Mouse (Mus musculus): ENCODE measurements around the gene Gm3327. TPM values are rescaled to one million over a fixed set of nuclear protein-coding genes. Genes with fewer than 3 reads are reported as not detected.
"Not testable (repeated sequence)": the region's sequence is repeated elsewhere in the genome, so short reads cannot be mapped to it uniquely, and the experiment has no call there.

The Gm3327 gene
- not detected in 2 replicates for polyA plus RNA-seq (2012; ENCODE audit: insufficient read depth, insufficient read length, missing spikeins)

GRCm38 (mm10) chr14:44123551-44123950 is at the start of gene Gm3327:
Gene Gm3327 (plus strand): TSS chr14:44123851.
- not testable (repeated sequence) for H3K4me1 ChIP-seq (ENCODE audit: control insufficient read depth, insufficient read depth, insufficient read length, low read length); H3K4me3 ChIP-seq (ENCODE audit: insufficient read depth, low read depth, low read length); H3K27ac ChIP-seq (replicated peaks; ENCODE audit: low read depth, low read length)

GRCm38 (mm10) chr14:44077785-44078341 is 45.8 kb upstream of the Gm3327 start:
- H3K4me1 ChIP-seq (ENCODE audit: control insufficient read depth, insufficient read depth, insufficient read length, low read length); H3K4me3 ChIP-seq (ENCODE audit: insufficient read depth, low read depth, low read length); H3K27ac ChIP-seq (replicated peaks; ENCODE audit: low read depth, low read length): not testable (repeated sequence)

- H3K4me1 ChIP-seq (ENCODE audit: control insufficient read depth, insufficient read depth, insufficient read length, low read length); H3K4me3 ChIP-seq (ENCODE audit: insufficient read depth, low read depth, low read length); H3K27ac ChIP-seq (replicated peaks; ENCODE audit: low read depth, low read length): not testable (repeated sequence)
Measured at GRCm38 (mm10) chr14:44086588-44086987, 37.1 kb upstream of the Gm3327 start.

DNA sequence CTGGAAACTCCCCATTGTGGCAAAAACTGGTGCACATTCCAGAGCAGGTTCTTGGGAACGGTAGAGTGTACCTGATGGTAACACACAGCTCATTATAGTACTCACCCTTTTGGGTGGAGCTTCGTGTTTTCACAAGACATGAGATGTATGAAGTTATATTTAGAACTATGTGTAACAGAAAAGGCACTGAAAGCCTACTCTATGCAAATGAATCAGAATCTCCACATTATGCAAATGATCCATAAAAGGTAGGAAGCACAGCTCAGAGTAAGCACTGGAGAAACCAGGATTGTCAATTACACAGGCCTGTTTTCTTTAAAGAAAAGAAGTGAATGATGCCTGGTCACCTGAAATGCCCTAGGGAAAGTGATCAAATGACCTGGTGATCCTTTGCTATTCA is 36.1 kb upstream of the Gm3327 start:
- not testable (repeated sequence) for H3K4me1 ChIP-seq (ENCODE audit: control insufficient read depth, insufficient read depth, insufficient read length, low read length); H3K27ac ChIP-seq (replicated peaks; ENCODE audit: low read depth, low read length); H3K4me3 ChIP-seq (ENCODE audit: insufficient read depth, low read depth, low read length)

DNA sequence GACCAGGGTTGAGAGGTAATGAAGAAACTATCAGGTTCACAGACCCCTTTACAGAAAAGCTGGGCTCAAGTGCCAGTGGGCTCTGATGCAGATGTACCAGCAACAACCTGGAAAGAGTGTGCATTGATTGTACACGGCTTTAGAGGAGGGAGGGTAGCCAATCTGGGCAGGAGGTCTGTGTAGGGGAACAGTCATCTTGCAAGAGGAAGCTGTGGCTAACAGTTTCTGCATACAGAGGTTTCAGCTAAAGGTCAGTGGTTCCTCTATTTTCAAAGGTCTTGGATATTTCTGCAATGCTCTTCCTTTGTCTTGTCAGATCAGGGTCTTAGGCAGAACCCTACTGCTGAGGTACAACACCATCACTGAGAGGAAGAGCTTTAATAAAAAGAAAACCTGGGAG is 32.1 kb upstream of the Gm3327 start:
- H3K27ac ChIP-seq (replicated peaks; ENCODE audit: low read depth, low read length); H3K4me3 ChIP-seq (ENCODE audit: insufficient read depth, low read depth, low read length); H3K4me1 ChIP-seq (ENCODE audit: control insufficient read depth, insufficient read depth, insufficient read length, low read length): not testable (repeated sequence)

DNA sequence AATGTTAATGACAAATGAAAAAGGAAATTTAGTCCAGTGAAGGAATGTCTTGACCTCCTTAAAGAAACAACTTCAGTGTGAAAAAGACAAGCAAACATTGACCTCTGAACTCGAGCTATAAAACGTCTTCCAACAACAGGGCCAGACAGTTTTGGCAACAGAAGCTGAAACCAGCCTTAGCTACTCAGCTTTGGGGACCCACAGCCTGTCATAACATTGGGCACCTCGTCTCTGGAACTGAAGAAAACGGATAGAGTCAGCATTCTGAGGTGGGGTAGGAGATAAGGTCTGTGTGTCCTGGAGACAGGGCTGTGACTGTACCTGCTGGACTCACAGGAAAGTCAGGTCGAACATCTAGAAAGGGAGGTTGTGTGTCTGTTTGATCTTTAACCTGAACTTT is 29.2 kb upstream of the Gm3327 start:
- H3K4me1 ChIP-seq (ENCODE audit: control insufficient read depth, insufficient read depth, insufficient read length, low read length); H3K27ac ChIP-seq (replicated peaks; ENCODE audit: low read depth, low read length); H3K4me3 ChIP-seq (ENCODE audit: insufficient read depth, low read depth, low read length): not testable (repeated sequence)

DNA sequence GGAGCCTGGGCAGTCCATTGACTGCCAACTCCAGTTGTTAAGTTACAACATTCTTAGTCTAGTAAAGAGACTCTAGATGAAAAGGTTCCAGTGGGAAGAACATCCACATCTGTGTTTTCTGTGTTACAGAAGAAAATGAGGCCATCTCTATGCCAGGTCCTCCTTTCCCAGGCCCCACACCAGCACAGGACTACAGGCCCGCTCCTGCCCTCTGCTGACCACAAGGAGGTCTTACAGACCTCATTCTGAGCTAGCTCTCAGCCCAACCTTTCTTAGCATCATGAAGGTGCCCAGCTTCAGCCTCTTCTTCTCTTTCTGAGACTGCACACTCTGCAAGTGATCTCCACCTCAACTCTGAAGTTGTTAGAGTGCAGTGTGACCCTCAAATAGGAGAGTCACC is 23.6 kb upstream of the Gm3327 start:
- H3K4me1 ChIP-seq (ENCODE audit: control insufficient read depth, insufficient read depth, insufficient read length, low read length); H3K27ac ChIP-seq (replicated peaks; ENCODE audit: low read depth, low read length); H3K4me3 ChIP-seq (ENCODE audit: insufficient read depth, low read depth, low read length): not testable (repeated sequence)

- H3K27ac ChIP-seq (replicated peaks; ENCODE audit: low read depth, low read length); H3K4me3 ChIP-seq (ENCODE audit: insufficient read depth, low read depth, low read length); H3K4me1 ChIP-seq (ENCODE audit: control insufficient read depth, insufficient read depth, insufficient read length, low read length): not testable (repeated sequence)
Measured at GRCm38 (mm10) chr14:44102354-44102753, 21.3 kb upstream of the Gm3327 start, which contains the start of gene Ear2. Gene Ear2 (plus strand): TSS chr14:44102654.

DNA sequence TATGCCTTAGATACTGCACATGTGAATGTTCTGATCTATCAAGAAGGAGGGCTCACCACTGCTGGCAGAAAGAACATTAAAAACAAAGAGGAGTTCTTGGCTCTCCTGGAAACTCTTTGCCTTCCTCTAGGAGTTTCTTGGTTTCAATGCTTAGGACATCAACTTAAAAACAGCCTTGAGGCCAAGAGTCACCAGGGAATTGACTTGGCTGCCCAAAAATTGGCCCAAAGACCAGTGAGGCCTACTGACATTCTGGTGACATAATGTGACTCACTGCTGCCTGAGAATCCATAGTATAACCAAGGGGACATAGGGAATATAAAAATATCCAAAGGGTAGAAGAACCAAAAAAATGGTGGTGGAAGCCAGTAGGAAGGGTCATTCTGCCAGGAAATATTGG is 12.7 kb upstream of the Gm3327 start:
- no peaks in the 10 kb centered on the region for H3K4me1 ChIP-seq (ENCODE audit: control insufficient read depth, insufficient read depth, insufficient read length, low read length)
- no peak overlapping the region for H3K27ac ChIP-seq (replicated peaks; ENCODE audit: low read depth, low read length)
- H3K4me3 ChIP-seq (ENCODE audit: insufficient read depth, low read depth, low read length), result no peak overlapping the region

Other genes starting within 250 kb of the Gm3327 start
- not detected in 2 replicates for gene Ear1, start 248.3 kb upstream of the Gm3327 start, polyA plus RNA-seq (2012; ENCODE audit: insufficient read depth, insufficient read length, missing spikeins)
- gene Ear10, start 200.3 kb upstream of the Gm3327 start, polyA plus RNA-seq (2012; ENCODE audit: insufficient read depth, insufficient read length, missing spikeins), result not detected in 2 replicates
- gene Gm8113, start 198.5 kb upstream of the Gm3327 start, polyA plus RNA-seq (2012; ENCODE audit: insufficient read depth, insufficient read length, missing spikeins), result not detected in 2 replicates
- gene Ang5, start 166.8 kb upstream of the Gm3327 start, polyA plus RNA-seq (2012; ENCODE audit: insufficient read depth, insufficient read length, missing spikeins), result not detected in 2 replicates
- gene Ang6, start 121.6 kb upstream of the Gm3327 start, polyA plus RNA-seq (2012; ENCODE audit: insufficient read depth, insufficient read length, missing spikeins), result not detected in 2 replicates
- 2.2 TPM in 1 of 2 replicates, not detected in the other for gene Ear2, start 21.2 kb upstream of the Gm3327 start, polyA plus RNA-seq (2012; ENCODE audit: insufficient read depth, insufficient read length, missing spikeins)
- not detected in 2 replicates for gene Gm8212, start 73.8 kb downstream of the Gm3327 start, polyA plus RNA-seq (2012; ENCODE audit: insufficient read depth, insufficient read length, missing spikeins)
- not detected in 2 replicates for gene 4930503E14Rik, start 89.4 kb downstream of the Gm3327 start, polyA plus RNA-seq (2012; ENCODE audit: insufficient read depth, insufficient read length, missing spikeins)
- not detected in 2 replicates for gene Gm8220, start 161.7 kb downstream of the Gm3327 start, polyA plus RNA-seq (2012; ENCODE audit: insufficient read depth, insufficient read length, missing spikeins)
- gene Gm5930, start 214.7 kb downstream of the Gm3327 start, polyA plus RNA-seq (2012; ENCODE audit: insufficient read depth, insufficient read length, missing spikeins), result not detected in 2 replicates
- not detected in 2 replicates for gene Gm8229, start 241.5 kb downstream of the Gm3327 start, polyA plus RNA-seq (2012; ENCODE audit: insufficient read depth, insufficient read length, missing spikeins)